Mouse (Mus musculus): ENCODE results near the gene Nmnat2. TPM values are rescaled to one million over a fixed set of nuclear protein-coding genes. Genes with fewer than 3 reads are reported as not detected.
A peak's percentile ranks its signal among the peaks of the same experiment; 100 is the strongest.

Nmnat2 gene
- total and polyA plus RNA-seq, 2 experiments from 2014 or later = 87.6 to 152 TPM

DNA sequence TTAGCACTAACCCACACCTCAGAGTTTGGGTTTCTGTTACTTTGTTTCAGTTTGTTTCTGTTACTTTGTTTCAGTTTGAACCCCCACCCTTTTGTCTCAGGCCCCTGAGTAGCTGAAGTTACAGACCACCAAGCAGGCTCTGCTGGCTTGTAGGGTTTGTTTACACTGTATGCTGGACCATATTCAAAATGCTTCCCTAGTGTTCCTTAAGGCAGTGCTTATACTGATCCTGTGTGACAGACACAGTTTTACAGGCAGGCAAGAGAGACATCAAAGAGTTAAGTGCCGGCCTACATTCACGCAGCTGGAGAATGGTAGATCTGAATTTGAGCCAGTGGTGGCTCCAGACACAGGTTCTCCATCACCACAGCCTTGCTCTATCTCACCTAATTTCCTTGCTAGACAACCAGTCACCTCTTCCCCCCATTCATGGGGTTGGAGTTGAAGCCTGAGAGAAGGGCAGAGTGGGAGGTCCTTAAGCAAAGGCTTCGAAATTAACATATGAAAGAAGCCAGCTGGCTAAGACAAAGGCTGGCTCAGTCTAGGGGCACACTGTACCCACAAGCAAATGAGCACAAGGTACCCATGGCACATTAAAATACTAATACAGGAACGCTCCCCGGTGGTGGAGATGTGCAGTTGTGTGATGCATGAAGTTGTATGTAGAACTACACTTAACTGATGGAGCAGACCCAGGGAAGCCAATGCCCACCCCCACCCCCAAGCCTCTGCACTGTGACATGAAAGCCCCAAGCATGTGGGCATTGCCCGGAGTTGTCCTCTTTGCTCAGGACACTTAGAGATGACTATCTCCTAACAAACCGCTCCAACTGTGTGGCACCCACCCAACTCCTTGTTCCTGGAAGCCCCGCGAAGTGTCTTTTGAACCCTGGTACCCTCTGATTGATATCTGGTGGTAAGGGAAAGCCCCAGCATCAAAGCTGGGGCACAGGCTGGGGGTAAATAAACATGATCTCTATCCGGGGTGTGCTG is 82.9 kb downstream of the Nmnat2 start:
- H3K36me3 ChIP-seq (ENCODE audit: insufficient read depth, low read length) = no peaks in the 10 kb centered on the region
- no peak overlapping the region for H3K4me3 ChIP-seq (ENCODE audit: low read depth, low read length)
- no peak overlapping the region for H3K9ac ChIP-seq (replicated peaks; ENCODE audit: low read length, poor library complexity, severe bottlenecking)
- H3K4me2 ChIP-seq (ENCODE audit: low read depth, low read length, poor library complexity, severe bottlenecking) = no peak overlapping the region
- ATAC-seq (ENCODE audit: low FRiP score) = peak; percentile 65
- no peaks in the 10 kb centered on the region for H3K27me3 ChIP-seq (ENCODE audit: insufficient read depth, low read length)
- WGBS = 58% methylated on average over 10 of the region's 10 CpGs
- H3K4me1 ChIP-seq (ENCODE audit: insufficient read depth, low read length) = peaks cover 14% of the 10 kb centered on the region
- no peaks in the 10 kb centered on the region for H3K9me3 ChIP-seq (ENCODE audit: low read length)
- peak; percentile 69 for DNase-seq (ENCODE audit: low spot score)
- H3K27ac ChIP-seq (ENCODE audit: low read depth, low read length) = 0 out of 2 replicates have a peak overlapping the region, but pooled peaks have one; percentile 38
- TF ChIP-seq CTCF (IDR thresholded peaks at IDR 0.05) = no peak

DNA sequence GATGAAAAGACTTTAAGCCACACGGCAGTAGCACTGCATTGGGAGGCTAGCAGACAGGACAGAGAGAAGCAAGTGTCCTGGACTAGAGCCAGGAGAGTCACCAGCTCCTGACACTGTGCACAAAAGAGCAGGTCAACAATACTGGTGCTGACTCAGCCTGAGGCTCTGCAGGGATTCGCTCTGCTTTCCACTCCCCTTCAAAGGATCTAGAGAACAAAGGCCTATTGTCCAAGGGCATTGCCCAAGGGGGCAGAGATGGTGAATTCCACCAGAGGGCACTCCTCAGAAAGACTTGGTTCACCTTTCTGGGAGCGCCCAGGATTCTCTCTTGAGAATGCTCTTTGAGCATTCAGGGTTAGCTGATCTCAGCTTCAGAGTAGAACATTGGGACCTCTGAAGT is 85.3 kb downstream of the Nmnat2 start:
- ATAC-seq (ENCODE audit: low FRiP score) = no peak

DNA sequence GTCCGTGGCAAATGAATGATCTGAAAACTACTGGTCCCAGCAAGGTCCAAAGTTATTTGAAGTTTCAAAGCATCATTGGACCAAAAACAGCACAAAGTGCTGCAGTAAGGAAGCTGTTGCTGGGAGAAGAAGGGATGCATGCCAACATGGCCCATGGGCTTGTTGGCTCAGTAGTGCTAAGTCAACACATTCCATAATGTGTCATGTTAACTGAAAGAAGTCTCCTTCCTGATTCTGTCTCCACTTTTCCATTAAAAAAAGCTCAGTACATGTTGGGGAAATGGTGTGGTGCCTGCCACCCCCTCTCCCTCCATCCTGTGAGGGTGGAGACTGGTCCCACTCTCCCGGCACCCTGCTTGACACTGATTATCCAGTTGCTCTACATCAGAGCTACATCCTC is 86.3 kb downstream of the Nmnat2 start:
- peaks cover 8% of the 10 kb centered on the region for H3K4me1 ChIP-seq (ENCODE audit: insufficient read depth, low read length)
- TF ChIP-seq CTCF (IDR thresholded peaks at IDR 0.05) = no peak
- no peak for ATAC-seq (ENCODE audit: low FRiP score)

More for the DNA sequence above, 85.3 kb downstream of the Nmnat2 start:
- Histone ChIP-seq H3K4me1 (ENCODE audit: insufficient read depth, low read length) (peaks cover 9% of the 10 kb centered on the region), H3K4me3 (ENCODE audit: low read depth, low read length) (no peak overlapping the region), H3K9me3 (ENCODE audit: low read length) (no peaks in the 10 kb centered on the region), H3K9ac (replicated peaks; ENCODE audit: low read length, poor library complexity, severe bottlenecking) (no peak overlapping the region), H3K27ac (ENCODE audit: low read depth, low read length) (no peak overlapping the region), H3K36me3 (ENCODE audit: insufficient read depth, low read length) (no peaks in the 10 kb centered on the region), H3K4me2 (ENCODE audit: low read depth, low read length, poor library complexity, severe bottlenecking) (no peak overlapping the region), H3K27me3 (ENCODE audit: insufficient read depth, low read length) (no peaks in the 10 kb centered on the region)
- 20% methylated on average over 3 of the region's 3 CpGs for WGBS
- DNase-seq (ENCODE audit: low spot score) = peak; percentile 64
- TF ChIP-seq CTCF (IDR thresholded peaks at IDR 0.05) = peak; percentile 54

DNA sequence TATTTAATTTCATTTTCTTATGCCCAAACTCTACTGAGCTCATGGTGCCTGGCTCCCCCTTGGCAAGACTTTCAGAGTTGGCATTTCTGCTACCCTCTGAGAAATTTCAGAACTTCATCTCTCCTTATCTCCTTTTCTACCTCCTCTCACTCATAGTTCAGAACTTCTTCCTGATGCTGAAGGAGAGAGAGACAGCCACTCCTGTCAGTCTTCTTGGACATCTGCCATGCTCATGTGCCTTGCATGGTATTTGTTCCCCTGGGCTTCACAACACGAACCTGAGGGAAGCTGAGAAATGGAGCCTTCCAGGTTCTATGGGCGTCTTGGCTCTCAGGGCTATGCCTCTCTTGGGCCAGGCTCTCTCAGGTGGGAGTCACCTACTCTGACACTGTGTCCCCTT is 87.5 kb downstream of the Nmnat2 start:
- Histone ChIP-seq H3K4me2 (ENCODE audit: low read depth, low read length, poor library complexity, severe bottlenecking) (no peak overlapping the region), H3K27me3 (ENCODE audit: insufficient read depth, low read length) (no peaks in the 10 kb centered on the region), H3K4me3 (ENCODE audit: low read depth, low read length) (no peak overlapping the region), H3K9ac (replicated peaks; ENCODE audit: low read length, poor library complexity, severe bottlenecking) (no peak overlapping the region), H3K36me3 (ENCODE audit: insufficient read depth, low read length) (no peaks in the 10 kb centered on the region), H3K27ac (ENCODE audit: low read depth, low read length) (no peak overlapping the region), H3K4me1 (ENCODE audit: insufficient read depth, low read length) (peaks cover 7% of the 10 kb centered on the region; the same call in 1 of the 2 replicates), H3K9me3 (ENCODE audit: low read length) (no peaks in the 10 kb centered on the region)
- no peak for TF ChIP-seq CTCF (IDR thresholded peaks at IDR 0.05)
- no peak for ATAC-seq (ENCODE audit: low FRiP score)
- 64% methylated on average over 2 of the region's 2 CpGs for WGBS
- no peak for DNase-seq (ENCODE audit: low spot score)

More for the DNA sequence above, 86.3 kb downstream of the Nmnat2 start:
- Histone ChIP-seq H3K27me3 (ENCODE audit: insufficient read depth, low read length) (no peaks in the 10 kb centered on the region), H3K4me3 (ENCODE audit: low read depth, low read length) (no peak overlapping the region), H3K4me2 (ENCODE audit: low read depth, low read length, poor library complexity, severe bottlenecking) (no peak overlapping the region), H3K36me3 (ENCODE audit: insufficient read depth, low read length) (no peaks in the 10 kb centered on the region), H3K27ac (ENCODE audit: low read depth, low read length) (no peak overlapping the region), H3K9ac (replicated peaks; ENCODE audit: low read length, poor library complexity, severe bottlenecking) (no peak overlapping the region), H3K9me3 (ENCODE audit: low read length) (no peaks in the 10 kb centered on the region)
- DNase-seq (ENCODE audit: low spot score) = no peak
- 74% methylated on average over 2 of the region's 2 CpGs for WGBS

DNA sequence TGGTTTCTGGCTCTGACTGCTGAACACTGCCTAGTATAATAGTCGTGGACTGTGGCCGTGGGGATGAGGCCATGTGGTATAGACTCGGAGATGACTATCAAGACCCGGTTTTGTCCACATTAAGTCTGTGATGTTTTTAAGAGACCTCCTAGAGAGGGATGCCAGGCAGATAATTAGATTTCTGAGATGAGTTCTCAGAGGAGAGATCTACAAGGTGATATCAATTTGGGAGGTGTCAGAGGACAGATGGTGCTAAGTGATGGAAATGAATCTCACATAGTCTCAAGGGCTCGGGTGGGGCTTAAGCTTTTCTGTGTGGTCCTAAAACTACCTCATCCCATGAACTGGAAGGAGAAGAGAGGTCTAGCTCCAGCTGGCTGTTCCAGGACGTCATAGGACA is 88.5 kb downstream of the Nmnat2 start:
- Histone ChIP-seq H3K4me3 (ENCODE audit: low read depth, low read length) (no peak overlapping the region), H3K36me3 (ENCODE audit: insufficient read depth, low read length) (no peaks in the 10 kb centered on the region), H3K9me3 (ENCODE audit: low read length) (no peaks in the 10 kb centered on the region), H3K27ac (ENCODE audit: low read depth, low read length) (no peak overlapping the region), H3K4me1 (ENCODE audit: insufficient read depth, low read length) (peaks cover 7% of the 10 kb centered on the region; the same call in 1 of the 2 replicates), H3K9ac (replicated peaks; ENCODE audit: low read length, poor library complexity, severe bottlenecking) (no peak overlapping the region), H3K27me3 (ENCODE audit: insufficient read depth, low read length) (no peaks in the 10 kb centered on the region), H3K4me2 (ENCODE audit: low read depth, low read length, poor library complexity, severe bottlenecking) (no peak overlapping the region)
- 24% methylated on average over 6 of the region's 6 CpGs for WGBS
- no peak for TF ChIP-seq CTCF (IDR thresholded peaks at IDR 0.05)
- ATAC-seq (ENCODE audit: low FRiP score) = no peak
- peak; percentile 58 for DNase-seq (ENCODE audit: low spot score)

DNA sequence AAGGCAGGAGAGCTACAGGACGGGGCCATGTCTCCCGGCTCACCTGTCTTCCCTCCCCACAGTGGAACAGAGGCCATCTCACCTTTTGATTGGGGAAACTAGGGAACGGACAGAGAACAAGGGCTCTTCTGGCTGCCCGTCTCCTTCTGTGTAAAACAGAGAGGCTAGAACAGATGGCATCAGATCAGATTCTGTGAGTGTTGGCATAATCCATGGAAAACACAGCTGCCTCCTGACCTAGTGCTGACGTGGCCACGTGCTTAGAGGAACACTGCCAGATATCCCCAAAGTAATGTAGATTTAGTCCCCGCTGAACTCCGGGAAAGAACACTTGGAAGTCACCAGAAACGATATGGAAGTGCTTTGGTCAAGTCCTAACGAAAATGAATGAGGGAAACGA is 90.6 kb downstream of the Nmnat2 start:
- no peaks in the 10 kb centered on the region for H3K9me3 ChIP-seq (ENCODE audit: low read length)
- TF ChIP-seq CTCF (IDR thresholded peaks at IDR 0.05) = no peak
- no peaks in the 10 kb centered on the region for H3K27me3 ChIP-seq (ENCODE audit: insufficient read depth, low read length)
- H3K4me2 ChIP-seq (ENCODE audit: low read depth, low read length, poor library complexity, severe bottlenecking) = no peak overlapping the region
- H3K27ac ChIP-seq (ENCODE audit: low read depth, low read length) = no peak overlapping the region
- peak; percentile 66 for DNase-seq (ENCODE audit: low spot score)
- H3K9ac ChIP-seq (replicated peaks; ENCODE audit: low read length, poor library complexity, severe bottlenecking) = no peak overlapping the region
- 71% methylated on average over 11 of the region's 11 CpGs for WGBS
- no peak overlapping the region for H3K4me3 ChIP-seq (ENCODE audit: low read depth, low read length)
- H3K4me1 ChIP-seq (ENCODE audit: insufficient read depth, low read length) = peaks cover 7% of the 10 kb centered on the region; the same call in 1 of the 2 replicates
- no peaks in the 10 kb centered on the region for H3K36me3 ChIP-seq (ENCODE audit: insufficient read depth, low read length)
- ATAC-seq (ENCODE audit: low FRiP score) = no peak

Data from midbrain, postnatal 0 days (tissue).